Mouse (Mus musculus): Measurements from ENCODE around the gene Arhgap18.

The Arhgap18 gene

DNA sequence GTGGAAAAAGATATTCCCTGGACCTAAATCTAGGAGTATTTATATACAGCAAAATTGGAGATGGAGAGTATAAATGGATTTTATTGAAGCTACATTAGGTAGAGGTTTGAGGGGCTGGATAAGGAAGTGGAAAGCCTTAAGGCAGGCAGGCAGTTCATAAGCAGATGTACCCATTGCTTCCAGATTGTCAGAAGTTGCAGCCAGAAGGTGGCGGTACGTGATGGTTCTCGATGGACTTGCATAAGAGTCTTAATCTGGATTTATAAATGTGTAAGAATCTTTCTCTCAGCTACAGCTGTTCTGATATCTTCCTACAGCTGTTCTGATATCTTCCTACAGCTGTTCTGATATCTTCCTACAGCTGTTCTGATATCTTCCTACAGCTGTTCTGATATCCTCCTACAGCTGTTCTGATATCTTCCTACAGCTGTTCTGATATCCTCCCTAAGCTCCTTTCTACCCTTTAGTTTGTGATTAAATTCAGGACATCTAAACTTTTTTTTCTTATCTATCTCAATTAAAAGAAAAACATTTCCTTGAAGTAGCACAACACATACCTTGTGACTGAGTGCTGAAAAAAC, 79.5 kb downstream of the Arhgap18 start:
- DNase-seq (ENCODE audit: low spot score): no peak

DNA sequence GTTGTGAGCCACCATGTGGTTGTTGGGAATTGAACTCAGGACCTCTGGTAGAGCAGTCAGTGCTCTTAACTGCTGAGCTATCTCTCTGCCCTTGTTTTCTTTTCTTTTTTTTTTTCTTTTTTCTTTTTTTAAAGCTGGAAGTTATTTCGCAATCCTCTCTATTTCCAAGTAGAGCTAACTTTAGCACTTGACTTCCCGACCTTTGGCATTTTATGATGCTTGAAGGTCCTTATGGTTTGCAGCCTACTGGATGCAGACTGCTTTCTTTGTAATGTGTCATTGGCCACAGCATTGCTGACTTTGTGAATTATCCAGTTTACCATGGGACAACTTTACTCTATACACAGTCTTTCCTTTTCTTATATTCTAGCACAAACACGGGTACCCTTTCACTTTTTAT, 80.2 kb downstream of the Arhgap18 start:
- no peak for DNase-seq (ENCODE audit: low spot score)

DNA sequence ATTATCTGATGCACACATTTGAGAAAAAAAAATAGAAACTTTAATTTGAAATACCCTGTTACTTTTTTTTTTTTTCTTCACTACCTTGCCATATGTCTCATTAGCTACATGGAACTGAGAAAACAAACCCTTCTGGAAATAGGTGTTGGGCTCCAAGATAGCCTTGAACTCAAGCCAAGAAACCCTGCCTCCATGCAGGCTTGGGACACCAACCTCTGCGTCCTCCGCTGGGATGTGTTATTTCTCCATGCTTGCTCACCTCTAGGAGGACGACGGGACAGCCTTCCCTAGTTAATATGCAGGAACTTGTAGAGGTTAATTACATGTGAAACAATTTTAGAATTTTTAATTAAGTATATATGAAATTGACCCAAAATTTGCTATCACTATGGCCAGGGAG, 96.1 kb downstream of the Arhgap18 start:
- no peak for DNase-seq (ENCODE audit: low spot score)

DNA sequence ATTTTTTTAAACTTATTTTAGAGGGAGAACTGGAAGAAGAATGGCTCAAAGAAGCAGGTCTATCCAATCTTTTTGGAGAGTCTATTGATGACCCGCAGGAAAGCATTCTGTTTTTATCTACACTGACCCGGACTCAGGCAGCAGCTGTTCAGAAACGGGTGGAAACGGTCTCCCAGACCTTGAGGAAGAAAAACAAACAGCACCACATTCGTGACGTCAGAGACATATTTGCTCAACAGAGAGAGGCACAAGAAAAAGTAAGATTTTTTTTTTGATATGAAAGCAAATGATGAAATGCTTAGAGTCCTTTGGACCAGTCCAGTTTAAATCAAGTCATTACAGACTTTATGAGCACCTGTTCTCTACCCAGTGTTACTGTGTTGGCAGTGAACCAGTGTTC, 96.6 kb downstream of the Arhgap18 start:
- DNase-seq (ENCODE audit: low spot score): no peak

DNA sequence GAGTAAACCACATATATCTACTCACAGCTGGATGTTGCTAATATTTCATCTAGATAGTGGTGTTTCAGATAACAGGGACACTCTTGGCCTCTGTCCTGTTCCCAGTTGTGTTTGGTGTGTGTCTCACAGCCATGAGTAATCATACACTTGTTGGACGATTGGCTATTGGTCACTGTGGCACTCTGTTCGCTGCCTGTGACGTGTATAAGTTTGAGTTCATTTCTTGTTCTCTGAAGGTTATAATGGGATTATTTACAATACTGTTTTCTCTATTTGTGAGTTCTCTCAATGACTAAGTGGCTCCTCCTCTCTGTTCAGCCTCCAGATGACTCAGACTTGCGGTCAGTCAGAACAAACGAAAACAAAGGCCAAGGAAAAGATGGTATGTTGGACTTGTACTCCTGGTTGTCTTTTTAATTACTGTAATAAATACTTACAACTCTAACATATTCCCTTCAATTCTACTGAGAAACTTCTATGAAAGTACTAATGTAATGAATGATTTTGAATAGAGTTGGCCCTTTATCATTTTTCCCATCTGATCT, 101.4 kb downstream of the Arhgap18 start:
- no peak for DNase-seq (ENCODE audit: low spot score)

DNA sequence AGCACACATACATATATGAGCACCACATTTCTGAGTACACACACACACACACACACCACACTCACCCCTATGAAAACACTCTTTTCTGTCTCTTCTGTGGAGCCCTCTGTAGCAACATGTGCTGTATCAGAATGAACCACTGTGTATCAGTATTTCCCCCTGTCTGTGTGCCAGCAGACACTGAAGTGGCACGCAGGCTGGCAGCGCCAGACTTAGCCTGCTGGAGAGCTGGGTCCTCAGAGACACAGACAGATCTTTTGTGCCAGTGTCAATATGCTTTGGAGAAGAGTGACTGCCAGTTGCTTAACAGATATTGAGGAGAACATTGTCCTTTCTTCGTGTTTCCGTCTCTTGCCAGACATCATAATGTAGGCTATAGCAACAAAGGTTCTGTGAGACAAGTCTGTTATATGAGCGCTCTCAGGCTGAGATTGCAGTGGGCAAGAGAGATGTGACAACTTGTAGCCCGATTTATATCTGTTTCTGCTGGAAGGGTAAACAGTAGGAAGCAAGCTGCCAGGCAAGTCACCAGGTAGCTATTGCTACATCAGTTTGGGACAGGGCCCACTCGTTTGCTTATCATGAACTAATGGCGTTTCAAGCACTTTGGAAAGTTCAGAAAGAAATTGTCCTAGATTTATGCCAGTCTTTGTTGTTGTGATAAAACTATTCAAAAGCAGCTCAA, 102.8 kb downstream of the Arhgap18 start:
- DNase-seq (ENCODE audit: low spot score): no peak

DNA sequence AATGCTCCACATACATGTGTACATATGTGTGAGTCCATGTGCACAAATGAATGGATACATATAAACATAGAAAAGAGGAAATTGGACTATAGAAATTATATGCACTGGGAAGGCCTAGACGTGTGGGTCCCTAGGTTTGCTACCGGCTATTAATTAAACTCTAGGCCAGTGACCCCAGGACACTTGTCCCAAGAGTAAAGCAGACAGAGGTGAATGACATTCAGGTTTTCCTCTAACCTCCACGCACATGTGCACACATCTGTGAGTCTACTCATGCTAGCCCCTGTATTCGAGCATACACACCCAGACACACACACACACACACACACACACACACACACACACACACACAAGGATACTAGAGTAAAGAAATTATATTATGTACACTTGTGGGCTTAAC, 104.4 kb downstream of the Arhgap18 start:
- DNase-seq (ENCODE audit: low spot score): no peak

DNA sequence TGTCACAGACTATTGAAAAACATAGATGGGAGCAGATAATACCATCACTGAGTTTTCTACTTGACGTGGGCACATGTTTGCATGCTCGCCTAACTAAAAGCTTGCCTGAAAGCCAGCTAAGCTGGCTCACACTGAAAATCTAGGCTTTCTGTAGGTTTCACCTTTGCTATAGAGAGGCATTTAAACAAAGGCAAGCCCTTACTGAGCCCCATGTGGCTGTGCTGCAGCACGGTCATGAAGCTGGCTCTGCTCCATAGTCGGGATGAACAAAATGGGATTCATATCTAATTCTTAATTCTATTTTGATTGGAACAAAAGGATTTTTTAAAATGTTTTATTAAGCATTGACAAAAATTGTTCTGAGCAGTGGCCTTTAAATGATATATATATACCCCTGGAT, 105.3 kb downstream of the Arhgap18 start:
- DNase-seq (ENCODE audit: low spot score): no peak

DNA sequence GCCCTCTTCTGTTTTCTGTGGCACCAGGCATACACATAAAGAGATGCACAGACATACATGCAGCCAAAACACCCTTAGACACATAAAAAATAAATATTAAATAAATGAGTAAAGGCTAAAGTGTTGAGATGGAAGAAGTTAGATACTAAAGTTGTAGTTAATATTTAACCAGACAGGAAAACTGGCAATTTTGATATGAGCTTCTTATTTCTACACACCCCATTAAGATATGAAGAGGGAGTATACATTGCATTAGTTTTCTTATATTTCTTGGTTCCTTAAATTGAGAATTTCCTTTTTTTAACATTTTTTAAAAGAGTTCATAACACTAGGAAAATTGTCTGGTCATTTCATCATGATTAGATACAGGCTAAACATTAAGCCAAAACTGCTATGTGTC, 108.0 kb downstream of the Arhgap18 start:
- no peak for DNase-seq (ENCODE audit: low spot score)

DNA sequence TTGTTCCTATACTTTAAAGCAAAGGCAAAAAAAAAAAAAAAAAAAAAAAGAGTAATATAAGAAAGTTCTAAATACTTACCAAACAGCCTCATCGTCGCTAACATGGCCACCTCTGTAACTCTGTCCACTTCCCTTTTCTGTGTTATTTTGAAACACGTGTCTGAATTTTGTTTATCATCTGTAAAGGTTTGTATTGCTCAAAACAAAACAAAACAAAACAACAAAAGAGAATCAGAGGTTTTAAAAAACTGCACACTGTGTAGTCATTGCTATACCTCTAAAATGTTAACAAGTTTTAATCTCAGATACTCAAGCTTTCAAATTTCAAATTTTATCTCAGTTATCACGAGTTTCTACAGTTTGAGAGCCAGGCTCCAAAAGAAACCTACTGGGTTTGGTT, 109.0 kb downstream of the Arhgap18 start:
- DNase-seq (ENCODE audit: low spot score): no peak

DNA sequence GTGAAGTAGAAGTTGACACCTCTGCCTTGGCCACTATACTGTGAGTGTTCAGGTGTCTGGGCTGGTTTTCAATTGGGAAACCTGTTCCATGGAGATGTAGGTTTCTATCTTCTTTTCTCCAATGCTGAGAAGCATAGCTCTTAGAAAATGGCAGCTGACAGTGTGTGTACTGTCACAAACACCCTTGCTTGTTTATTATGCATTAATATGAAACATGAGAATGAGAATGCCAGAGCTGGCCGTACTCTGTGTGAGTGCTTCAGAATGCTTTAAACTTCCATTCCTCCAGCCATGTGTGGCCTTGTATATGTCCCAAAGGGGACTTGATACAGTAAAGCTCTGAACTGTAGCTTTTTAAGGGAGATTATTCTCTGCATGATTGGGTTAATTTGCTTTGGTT, 110.8 kb downstream of the Arhgap18 start:
- DNase-seq (ENCODE audit: low spot score): no peak

DNA sequence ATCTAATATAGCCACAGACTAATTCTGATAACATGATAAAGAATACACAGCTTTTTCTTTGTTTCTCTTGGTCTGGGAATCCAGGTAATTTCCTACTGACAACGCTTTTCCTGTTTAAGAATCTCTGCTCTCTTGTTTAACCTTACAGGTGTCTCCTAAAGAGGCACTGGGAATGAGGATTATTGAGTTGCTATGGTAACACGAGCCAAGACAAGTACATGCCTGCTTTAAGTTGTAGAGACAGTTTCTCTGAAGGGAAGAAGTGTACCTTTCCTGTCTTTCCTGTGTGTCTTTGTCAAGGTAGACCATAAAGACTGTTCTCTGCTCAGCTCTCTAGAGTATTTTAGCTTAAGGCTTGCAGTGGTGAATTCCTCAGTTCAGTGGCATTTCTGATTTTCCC, 117.6 kb downstream of the Arhgap18 start:
- DNase-seq (ENCODE audit: low spot score): no peak

DNA sequence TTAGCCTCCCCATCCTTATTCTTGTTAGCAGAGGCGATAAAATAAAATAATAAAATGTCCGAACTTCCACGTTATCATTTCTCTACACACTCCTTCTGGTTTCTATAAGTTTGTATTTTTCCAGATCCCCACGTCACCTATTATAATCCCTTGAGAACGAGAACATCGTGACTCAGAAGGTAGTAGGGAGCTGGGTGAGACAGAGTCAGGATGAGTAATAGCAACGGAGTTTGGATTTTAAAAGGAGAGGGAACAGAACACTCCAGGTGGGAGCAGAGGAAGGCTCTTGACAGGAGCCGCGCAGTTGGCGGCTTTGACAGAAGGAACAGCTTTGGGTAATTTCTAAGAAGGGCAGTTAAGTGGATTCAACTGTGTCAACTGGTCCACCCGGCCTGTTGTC, 124.1 kb downstream of the Arhgap18 start:
- DNase-seq (ENCODE audit: low spot score): no peak

DNA sequence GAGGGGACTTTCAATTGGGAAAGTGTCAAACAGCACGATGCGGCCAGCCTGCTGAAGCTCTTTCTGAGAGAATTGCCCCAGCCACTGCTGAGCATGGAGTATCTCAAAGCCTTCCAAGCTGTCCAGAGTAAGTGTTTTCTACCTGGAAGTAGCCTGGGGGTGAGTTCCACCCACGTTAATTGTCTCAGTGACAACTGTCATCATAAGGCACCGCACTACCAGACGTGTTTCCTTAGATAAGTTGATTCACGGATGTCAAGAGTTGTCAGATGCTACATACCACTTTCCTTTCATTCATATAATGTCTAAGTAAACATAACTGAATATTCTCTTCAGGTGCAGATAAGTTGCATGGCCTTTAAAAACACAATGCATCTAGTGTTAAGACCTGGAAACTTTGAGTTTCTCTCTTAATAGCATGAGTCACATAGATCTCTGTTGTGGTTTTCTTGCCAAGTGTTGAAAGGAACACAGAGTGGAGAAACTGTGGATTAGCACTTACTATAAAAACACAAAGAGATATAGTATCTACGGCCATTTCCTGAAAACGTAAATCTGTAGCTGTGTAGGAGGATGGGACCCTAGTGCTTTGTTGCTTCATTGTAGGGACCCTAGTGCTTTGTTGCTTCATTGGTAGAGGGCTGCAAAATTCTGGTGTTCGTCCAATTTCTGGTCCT, 125.8 kb downstream of the Arhgap18 start:
- DNase-seq (ENCODE audit: low spot score): no peak

DNA sequence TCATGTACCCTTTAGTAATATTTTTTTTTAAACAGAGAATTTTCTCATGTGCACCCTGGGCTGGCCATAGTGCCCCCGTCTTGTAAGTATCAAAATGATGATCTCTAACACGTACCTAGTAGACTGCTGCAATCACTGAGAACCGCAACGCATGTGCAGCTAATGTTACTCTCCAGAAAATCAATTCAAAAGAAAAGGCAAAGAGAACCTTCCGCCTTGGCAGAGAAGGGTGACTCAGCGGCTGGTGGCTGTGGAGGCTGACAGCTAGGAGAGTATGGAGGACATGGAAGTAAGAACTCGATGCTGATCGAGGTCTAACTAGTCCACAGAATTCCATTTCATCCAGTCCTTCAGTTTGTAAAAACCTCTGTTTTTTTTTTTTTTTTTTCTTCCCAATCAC, 131.7 kb downstream of the Arhgap18 start:
- DNase-seq (ENCODE audit: low spot score): no peak

DNA sequence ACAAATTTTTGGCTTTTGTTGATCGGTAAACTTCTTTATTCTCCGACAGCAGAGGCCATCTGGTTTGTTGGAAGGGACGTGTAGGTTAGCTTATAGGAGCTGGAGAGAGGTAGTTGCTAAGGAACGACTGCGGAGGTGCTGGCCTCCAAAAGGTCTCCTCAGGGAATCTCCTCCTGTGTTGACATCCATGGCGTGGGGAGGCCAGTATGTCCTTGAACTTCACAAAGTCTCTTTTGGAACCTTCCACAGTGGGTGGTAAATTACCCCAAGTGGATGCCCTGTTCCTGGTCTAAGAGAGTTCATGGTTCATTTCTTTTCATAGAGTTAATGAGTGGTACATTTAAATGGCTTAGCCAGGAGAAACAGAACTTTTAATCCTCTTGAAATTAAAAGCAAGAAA, 136.0 kb downstream of the Arhgap18 start:
- no peak for DNase-seq (ENCODE audit: low spot score)

DNA sequence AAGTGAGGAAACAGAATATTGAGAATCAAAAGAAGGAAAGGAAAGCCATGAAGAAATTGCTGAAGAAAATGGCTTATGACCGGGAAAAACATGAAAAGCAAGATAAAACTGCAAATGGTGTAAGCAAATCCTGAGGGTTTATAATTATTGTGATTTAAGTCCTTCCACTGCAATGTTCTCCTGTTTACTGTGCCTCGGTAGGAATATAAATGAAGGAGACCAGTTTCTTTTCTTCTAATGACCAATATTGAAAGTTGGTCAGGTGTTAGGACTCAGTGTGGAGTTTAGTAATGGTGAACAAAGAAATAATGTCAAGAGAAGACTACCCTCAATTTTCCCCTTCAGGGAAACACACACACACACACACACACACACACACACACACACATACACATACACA, 136.5 kb downstream of the Arhgap18 start:
- DNase-seq (ENCODE audit: low spot score): no peak

DNA sequence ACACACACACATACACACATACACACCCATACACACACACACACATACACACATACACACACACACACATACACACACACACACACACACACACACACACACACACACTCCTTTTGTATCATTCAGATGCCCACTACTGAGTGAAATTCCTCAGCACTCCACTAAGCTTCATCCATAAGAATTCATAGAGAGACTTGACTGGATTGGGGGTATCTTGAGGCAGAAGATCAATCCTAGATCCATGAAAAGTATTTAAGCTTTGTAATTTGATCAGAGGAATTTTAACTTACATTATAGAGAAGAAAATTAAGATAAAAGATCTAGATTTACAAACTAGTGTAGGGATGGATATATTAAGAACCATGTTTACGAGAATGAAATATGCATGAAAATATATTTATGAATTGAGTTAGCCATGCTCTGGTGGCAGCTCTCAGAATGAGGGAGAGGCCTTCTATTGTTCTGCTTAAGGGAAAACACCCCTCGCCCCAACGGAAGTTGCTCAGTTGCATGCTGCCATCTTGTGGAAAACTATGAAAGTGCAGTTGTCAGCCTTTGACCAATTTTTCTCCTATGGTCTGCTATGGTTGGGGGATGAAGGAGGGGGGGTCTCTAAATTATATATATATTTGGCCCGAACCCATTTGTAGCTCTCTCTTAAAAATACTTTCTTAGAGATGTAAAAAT, 137.2 kb downstream of the Arhgap18 start:
- DNase-seq (ENCODE audit: low spot score): peak; percentile 50

DNA sequence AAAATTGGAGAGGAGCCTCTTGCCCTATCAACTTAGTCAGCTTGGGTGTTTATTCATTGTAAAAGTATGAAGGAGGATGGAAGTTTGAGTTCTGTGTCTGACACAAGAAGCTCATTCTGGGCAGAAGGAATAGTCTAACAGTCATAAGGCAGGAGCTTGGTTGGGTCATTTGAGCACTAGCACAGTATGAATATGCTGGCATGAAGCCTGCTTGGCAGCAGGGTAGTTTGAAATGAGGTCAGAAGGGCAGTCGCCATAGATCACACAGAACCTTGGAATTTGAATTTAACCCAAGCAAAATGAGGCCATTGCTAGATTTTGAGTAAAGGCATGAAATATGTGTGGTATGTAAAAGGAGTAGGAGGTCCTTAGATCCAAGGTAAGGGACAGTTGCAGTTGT, 139.9 kb downstream of the Arhgap18 start:
- DNase-seq (ENCODE audit: low spot score): no peak

DNA sequence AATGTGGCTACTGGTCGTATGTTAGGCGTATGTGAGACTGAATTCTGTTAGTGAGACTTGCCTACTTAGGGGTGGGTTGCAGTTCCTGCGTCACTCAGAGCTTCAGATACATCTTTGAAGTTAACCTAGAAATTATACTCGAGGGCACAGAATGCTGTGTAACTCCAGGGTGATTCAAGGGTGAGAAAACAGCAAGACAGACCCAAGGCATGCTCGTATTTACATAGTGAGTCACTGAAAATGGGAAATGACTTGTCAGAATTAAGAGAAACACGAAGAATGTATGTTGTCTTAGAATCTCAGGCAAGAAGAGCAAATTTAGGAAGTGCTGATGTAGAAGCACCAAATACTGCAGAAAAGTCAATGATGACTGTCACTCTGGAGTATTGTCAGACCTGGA, 142.5 kb downstream of the Arhgap18 start:
- DNase-seq (ENCODE audit: low spot score): no peak

DNA sequence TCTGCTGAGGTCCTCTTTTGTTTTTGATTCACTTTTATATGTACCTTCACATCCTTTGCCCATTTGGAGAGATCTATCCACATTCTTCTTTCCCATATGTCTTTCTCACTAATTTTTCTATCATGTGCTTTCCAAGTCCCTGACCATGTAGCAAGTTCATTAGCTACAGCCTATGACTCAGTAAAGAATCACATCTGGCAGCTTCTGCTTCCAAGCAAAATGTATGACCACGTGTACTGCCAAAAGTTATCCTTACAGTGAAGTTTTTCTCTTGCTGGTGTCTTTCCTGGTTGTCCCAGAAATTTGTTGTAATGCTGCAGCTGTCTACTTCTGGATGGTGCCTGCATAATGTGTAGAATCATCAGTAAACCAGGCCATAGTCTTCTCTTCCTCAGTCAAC, 147.2 kb downstream of the Arhgap18 start:
- no peak for DNase-seq (ENCODE audit: low spot score)

DNA sequence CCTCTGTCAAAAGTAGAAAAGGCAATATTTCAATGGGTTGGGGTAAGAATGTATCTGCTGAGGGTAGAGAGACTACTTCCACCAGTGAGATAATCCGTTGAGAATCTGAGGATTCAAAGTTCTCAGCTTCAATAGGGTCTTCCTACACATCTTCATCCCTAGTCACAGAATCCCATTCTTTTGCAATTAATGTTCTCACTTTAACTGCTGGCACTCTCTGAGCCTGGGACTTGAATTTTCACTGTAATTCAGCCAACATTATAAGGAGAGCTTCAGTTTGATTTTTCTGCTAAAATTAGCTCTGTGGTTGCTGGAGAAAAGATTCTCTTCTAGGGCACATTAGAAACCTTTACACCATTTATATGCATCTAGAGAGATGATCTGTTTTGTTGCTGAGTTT, 150.6 kb downstream of the Arhgap18 start:
- no peak for DNase-seq (ENCODE audit: low spot score)

DNA sequence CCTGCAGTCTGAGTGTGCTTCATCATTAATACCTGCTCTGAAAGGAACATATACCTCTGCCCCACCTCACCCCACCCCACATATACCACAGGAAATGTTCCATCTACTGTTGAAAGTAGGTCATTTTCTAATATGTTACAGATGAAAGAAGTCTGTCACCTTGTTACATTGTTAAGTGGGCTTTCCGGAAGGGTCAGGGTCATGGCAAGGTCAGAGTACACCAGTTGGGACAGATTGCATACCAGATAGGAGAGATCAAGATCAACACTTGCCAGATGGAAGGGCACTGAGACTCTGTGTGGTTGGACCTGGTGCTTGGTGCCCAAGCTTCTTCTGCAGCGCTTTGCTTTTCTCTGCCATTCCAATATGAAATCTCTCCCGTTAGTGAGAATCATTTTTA, 158.0 kb downstream of the Arhgap18 start:
- DNase-seq (ENCODE audit: low spot score): no peak
